Mouse (Mus musculus): ENCODE data around the gene Adam11. TPM values are rescaled to one million over a fixed set of nuclear protein-coding genes. Genes with fewer than 3 reads are reported as not detected.

Gene Adam11
- total RNA-seq, 2 experiments from 2014 or later: 188 to 201 TPM

DNA sequence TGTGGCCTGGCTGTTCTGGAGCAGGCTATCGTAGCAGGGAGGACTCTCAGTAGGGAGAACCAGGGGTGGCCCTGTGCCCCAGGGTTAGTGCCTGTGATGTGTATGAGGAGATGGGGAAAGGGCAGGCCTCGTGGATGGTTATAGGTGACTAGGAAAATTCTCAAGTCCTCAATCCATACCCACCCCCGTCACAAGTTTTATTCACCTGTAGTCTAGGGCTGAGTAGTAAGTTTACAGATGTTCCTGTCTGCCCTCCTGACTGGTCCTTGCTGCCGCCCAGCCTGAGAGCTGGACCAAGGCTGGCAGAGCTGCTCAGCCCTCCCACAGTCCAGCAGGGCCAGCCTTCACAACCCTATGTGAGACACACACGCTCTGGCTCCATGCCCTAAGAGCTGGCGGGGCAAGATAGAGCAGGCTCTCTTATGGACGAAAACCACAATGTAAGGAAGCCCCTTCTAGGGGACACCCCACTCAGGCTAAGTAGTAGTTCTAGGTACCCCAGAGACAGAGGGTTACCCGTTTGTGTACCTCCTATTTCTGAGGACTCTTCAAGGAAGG, 17.9 kb downstream of the Adam11 start:
- no peak for DNase-seq

GRCm38 (mm10) chr11:102779824-102780223, 18.6 kb downstream of the Adam11 start:
- DNase-seq: no peak

- no peak for DNase-seq
Measured at GRCm38 (mm10) chr11:102780271-102780985, 19.2 kb downstream of the Adam11 start.

GRCm38 (mm10) chr11:102780986-102781351, 19.7 kb downstream of the Adam11 start:
- no peak for DNase-seq

GRCm38 (mm10) chr11:102781523-102781922, 20.3 kb downstream of the Adam11 start:
- DNase-seq: no peak

DNA sequence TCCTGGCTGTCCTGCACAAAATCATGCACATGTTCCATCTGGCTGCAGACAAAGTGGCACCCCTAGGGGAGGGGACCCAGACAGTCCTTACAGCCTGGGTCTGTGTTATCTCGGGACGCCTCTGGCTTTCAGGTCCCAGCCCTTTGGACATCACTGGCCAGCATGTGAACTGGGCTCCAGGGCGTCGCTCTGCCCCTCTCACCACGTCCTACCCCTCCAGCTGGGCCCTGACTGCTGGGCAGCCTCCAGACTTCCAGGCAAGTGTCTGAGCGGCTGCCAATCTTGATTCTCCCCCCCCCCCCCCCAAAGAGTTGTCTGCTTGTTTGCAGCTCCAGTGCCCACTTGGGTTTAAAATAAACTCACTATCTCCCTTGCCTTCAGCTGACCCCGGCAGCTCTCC, 22.2 kb downstream of the Adam11 start:
- DNase-seq: no peak

DNA sequence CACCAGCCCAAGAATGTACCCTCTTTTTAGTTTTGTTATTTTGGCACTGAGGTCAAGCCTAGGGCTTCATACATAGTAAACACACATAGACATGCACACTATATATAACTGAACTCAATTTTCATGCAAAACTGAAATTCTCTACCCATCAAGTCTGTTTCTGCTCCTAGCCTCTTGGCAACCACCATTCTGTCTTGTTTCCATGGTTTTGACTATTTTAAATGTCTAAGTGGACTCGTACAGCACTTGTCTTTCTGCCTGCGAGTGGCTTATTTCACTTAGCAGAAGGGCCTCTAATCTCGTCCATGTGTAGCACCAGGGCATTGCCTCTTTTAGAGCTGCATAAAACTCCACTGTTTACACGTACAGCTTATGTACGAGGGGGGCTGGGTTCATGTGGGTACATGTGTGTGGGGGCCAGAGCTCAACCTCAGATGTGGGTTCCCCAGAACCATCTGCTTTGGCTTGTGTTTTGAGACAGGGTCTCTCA, 26.5 kb downstream of the Adam11 start:
- no peak for DNase-seq

DNA sequence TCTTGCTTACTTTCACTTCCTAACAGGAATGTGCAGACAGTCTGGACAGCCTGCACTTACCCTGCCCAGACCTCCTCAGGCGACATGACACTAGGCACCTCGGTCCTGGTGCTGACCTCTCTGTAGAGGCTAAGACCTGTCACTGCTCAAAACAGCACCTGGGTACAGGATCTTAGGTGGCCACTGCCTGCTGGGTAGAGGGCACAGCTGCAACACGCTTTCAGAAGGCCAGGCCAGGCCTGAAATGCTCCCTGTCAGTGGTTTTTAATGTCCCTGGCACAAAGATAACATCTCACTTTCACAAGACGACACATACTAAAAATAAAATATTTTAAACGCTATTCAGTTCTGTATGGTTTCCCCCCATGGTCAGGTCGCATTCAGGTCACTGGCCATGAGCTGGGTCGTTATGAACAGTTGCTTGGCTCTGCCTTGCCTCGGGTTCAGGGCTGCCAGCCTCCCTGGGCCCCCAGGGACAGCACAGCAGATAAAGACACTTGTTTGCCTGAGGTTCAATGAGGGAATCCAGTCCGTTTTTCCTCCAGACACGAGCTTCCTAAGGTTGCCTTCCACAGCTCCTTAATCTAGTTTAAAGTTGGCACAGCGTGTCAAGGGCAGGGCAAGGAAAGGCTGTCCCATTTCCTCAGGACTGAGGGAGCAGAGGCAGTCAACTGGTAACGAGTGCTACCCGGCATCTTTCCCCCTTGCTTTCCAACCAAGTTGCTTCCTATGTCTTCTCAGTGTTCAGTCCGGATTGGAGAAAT, 30.6 kb downstream of the Adam11 start:
- no peak for DNase-seq

DNA sequence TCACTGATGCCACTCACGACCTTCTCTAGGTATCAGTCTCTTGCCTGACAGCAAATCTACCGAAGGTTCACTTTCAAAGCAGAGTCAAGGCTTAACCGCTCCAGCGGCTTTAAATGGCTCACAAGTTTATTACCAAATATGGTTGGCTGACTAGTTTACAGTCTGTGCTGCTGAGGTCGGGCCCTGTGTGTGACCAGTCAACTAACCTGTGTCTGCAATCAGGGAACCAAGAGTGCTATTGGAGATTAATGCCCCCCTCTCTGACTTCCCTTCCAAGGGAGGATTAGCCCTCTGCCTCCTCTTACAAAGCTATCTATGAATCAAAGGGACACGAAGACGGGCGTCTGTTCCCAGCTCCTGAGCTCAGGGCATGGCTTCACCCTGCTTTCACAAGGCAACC, 32.9 kb downstream of the Adam11 start:
- no peak for DNase-seq

DNA sequence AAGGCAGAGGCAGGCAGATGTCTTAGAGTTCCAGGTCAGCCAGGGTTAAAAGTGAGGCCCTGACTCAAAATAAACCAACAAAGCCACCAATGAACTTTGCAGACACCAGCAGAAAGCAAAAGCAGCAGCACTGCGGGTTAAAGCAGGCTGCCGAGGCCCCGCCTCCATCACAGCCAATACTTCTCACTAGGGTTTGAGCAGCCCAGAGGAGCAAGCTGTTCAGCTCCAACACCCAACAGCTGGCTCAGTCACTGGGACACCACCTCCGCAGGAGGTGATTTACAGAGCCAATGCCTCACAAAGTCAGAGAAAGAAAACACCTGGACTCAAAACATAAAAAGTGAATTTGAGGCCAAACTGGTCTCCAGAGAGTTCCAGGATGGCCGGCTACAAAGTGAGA, 42.2 kb downstream of the Adam11 start:
- DNase-seq: no peak

- DNase-seq: no peak
Measured at GRCm38 (mm10) chr11:102808246-102808645, 47.0 kb downstream of the Adam11 start.

- no peak for DNase-seq
Measured at GRCm38 (mm10) chr11:102810721-102811485, 49.7 kb downstream of the Adam11 start.

DNA sequence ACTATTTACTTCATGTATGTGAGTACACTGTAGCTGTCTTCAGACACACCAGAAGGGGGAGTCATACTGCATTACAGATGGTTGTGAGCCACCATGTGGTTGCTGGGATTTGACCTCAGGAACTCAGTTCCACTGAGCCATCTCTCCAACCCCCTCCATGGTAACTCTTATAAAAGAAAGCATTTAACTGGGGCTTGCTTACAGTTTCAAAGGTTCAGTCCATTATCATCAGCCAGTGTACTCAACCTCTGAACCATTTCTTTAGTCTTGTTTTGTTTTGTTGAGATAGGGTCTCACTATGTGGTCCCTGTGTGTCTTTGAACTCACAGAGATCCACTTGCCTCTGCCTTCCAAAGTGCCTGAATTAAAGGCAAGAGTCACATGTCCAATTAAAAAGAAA, 53.6 kb downstream of the Adam11 start:
- DNase-seq: no peak

- DNase-seq: no peak
Measured at GRCm38 (mm10) chr11:102818121-102819020, 57.1 kb downstream of the Adam11 start.

- DNase-seq: peak; percentile 17 to 18
Measured at GRCm38 (mm10) chr11:102819021-102819782, 58.0 kb downstream of the Adam11 start, which contains the start of gene Gjc1. Gene Gjc1 (minus strand): TSS chr11:102819700.

GRCm38 (mm10) chr11:102819783-102820385, 58.6 kb downstream of the Adam11 start:
- DNase-seq: no peak

GRCm38 (mm10) chr11:102820432-102820831, 59.2 kb downstream of the Adam11 start:
- no peak for DNase-seq

DNA sequence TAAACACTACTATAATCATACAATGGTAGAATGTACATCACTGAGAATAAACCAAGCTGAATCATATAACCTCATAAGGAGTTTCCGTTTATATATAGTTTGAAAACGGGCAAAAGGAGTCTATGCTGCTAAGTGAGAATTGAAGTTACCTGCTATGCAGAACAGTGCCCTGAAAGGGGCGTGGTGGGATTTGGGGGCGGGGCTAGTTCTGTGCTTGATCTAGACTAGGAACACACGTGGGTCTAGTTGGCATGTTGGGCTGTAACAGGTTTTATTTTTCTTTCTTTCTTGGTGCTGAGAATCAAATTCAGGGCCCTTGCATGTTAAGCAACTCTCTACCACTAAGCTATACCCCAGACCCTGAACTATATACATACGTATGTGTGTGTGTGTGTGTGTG, 60.0 kb downstream of the Adam11 start:
- no peak for DNase-seq

DNA sequence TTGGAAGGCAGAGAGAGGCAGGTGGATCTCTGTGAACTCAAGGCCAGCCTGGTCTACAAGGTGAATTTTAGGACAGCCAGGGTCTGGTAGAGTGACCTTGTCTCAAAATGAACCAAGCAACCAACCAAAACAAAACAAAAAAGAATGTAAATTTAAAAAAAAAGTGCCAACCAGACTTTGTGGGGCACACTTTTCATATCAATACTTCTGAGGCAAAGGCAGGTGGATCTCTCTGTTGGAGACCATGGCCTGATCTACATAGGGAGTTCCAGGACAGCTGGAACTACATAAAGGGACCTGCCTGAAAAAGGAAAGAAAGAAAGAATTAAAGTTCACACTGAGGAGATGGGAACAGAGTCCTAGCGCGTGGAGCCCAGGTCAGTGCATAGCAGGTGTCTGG, 65.2 kb downstream of the Adam11 start:
- DNase-seq: no peak

DNA sequence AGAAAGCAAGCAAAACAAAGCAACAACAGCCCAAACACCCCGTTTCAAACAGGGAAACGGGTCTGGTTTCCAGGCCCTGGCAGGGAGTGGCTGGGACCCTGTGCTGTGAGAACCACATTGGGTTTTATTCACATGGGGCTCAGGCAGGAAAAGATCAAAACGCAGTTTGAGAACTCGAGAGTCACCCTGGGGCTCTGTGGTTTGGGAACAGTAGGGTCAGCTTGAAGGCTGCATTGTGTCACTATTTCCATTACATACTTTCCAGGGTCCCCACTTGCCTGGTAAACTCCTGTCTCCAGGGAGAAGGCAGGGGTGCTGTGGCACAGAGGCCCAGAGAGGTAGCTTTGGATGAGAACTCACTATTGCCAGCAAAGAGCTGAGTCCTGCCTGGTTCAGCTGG, 65.9 kb downstream of the Adam11 start:
- no peak for DNase-seq
